Mouse (Mus musculus): ENCODE measurements at regions not wholly inside any gene's neighbourhood (a gene's known extent, or its start where the extent isn't known, plus 50 kb on each side); places are given as distances from the start of the nearest gene placed in this dataset.

DNA sequence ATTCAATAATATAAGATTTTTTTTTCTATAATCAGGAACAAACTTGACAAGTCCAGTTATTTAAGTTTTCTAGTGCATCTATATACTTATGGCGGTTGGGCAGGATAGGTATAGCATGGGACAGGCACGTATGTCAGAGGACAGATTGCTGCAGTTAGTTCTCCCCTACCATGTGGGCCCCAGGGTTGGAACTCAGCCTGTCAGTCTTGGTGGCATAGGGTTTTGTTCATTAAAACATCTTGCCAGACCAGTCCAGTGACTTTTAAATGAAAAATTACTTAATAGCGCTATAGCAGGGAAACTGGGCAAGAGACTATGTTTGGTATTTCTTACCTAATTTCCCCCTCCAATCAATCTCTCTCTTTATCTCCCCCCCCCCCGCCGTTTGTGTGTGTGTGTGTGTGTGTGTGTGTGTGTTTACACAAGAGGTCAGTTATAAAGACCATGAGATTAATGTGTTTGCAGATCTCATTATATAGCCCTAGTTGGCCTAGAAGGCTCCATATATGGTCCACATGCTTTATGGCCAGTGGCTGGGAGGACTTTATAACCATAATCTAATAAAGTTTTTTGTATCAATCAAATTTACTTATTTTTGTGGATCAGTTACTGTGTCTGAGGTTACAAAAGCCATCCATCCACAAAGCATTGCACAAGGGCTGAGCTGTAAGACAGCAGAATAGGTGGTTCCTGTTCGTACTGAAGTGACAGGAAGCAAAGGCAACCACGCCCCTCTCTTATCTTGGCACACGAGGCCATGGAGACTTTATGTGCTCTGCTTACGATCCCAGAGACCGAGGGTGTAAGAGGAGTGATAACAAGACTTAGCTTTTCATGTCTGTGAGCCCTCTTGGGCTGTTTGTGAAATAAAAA is 208.5 kb upstream of the Pfn2 start:
- no peak for ATAC-seq (ENCODE audit: extremely low read depth, insufficient number of reproducible peaks, low FRiP score, poor library complexity, severe bottlenecking)

GRCm38 (mm10) chr3:58057064-58057396 is 209.2 kb upstream of the Pfn2 start:
- ATAC-seq (ENCODE audit: extremely low read depth, insufficient number of reproducible peaks, low FRiP score, poor library complexity, severe bottlenecking), result no peak

- no peak for ATAC-seq (ENCODE audit: extremely low read depth, insufficient number of reproducible peaks, low FRiP score, poor library complexity, severe bottlenecking)
Observed at GRCm38 (mm10) chr3:58058134-58058533, 210.3 kb upstream of the Pfn2 start.

DNA sequence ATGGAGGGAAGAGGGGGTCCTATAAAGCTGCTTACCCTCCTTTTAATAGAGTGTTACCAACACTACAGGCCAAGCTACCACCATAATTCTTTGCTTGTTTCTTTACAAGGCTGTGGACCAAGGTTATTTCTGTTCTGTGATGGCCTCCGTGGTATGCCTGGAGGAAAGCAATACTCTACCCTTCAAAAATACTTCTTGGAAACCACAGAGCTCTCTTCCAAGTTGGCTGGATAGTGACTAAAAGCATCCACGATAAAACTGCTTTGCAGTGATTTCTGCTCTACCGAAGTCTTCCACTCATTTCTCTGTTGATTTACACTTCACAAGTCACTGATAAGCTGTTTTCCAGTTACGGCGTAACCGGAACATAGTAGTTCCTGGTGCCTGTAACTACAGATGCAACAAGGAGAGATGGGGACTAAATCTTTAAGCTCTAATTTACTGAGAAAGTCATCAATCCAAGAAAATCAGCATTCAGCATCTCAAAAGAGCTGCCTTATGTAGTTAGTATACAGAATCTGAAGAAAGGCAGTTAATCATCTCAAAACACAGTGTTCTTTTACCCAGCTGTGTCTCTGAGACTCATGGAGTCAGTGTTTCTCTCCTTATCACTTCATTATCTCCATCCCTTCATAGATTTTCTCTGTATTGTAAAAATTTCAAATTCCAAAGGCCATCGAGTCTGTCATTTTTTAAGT is 216.1 kb upstream of the Pfn2 start:
- ATAC-seq (ENCODE audit: extremely low read depth, insufficient number of reproducible peaks, low FRiP score, poor library complexity, severe bottlenecking), result no peak

GRCm38 (mm10) chr3:58071574-58071973 is 223.7 kb upstream of the Pfn2 start:
- no peak for ATAC-seq (ENCODE audit: extremely low read depth, insufficient number of reproducible peaks, low FRiP score, poor library complexity, severe bottlenecking)

DNA sequence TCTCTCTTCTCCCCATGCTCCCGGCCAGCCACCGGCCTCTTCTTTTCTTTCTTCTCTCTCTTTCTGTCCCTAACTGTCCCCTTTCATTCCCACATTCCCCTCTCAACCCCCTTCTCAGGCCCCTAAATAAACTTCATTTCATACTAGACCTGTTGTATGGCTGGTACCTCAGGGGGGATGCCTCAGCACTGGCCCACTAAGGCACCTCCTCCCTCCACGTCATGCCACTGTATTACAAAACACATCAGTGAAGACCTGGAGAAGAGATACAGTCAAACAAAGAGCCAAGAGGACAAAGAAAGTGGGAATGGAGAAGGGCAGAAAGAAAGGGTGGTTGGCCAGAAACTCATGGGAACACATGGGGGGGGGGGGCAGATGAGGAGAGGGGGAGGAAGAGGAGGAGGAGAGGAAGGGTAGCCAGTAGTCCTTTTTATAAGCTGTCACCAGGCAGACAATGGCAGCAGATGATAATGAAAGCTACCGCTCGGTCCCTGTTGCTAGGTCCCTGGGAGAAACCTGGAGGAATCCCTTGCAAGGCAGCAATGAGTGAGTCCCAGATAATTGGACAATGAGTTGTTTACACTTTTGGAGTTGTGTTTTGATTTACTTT is 224.5 kb upstream of the Pfn2 start:
- no peak for ATAC-seq (ENCODE audit: extremely low read depth, insufficient number of reproducible peaks, low FRiP score, poor library complexity, severe bottlenecking)

- ATAC-seq (ENCODE audit: extremely low read depth, insufficient number of reproducible peaks, low FRiP score, poor library complexity, severe bottlenecking), result no peak
Observed at GRCm38 (mm10) chr3:58089344-58090139, 241.7 kb upstream of the Pfn2 start.

GRCm38 (mm10) chr3:58090396-58090795 is 242.5 kb upstream of the Pfn2 start:
- no peak for ATAC-seq (ENCODE audit: extremely low read depth, insufficient number of reproducible peaks, low FRiP score, poor library complexity, severe bottlenecking)

GRCm38 (mm10) chr3:58091466-58092176 is 243.7 kb upstream of the Pfn2 start:
- ATAC-seq (ENCODE audit: extremely low read depth, insufficient number of reproducible peaks, low FRiP score, poor library complexity, severe bottlenecking), result no peak

DNA sequence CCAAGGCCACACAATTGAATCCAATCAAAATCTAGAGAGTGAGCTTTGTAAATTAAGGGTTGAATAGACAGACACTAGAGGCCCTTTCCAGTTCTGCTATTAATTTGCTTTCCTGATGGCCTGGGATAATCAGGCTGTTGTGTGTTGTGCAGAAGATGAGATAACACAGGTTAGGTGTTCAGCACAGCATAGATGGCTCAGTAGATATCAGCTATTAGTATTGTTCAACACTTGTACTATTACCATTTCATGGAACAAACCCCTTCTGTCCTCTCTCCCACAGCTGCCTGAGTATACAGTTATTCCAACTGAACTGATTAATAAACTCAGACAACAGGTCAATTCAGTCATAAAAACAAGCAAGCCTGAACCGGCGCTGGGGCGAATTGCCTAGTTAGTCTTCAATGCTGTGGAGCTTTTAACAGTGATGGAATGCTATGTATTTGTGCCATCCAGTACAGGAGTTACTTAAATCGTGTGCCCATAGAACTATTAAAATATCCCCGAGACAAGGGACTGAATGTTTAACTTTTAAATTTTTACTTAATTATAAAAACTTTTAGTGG is 263.1 kb upstream of the Pfn2 start:
- ATAC-seq (ENCODE audit: extremely low read depth, insufficient number of reproducible peaks, low FRiP score, poor library complexity, severe bottlenecking), result no peak

GRCm38 (mm10) chr3:58112431-58112856 is 264.6 kb upstream of the Pfn2 start:
- no peak for ATAC-seq (ENCODE audit: extremely low read depth, insufficient number of reproducible peaks, low FRiP score, poor library complexity, severe bottlenecking)

DNA sequence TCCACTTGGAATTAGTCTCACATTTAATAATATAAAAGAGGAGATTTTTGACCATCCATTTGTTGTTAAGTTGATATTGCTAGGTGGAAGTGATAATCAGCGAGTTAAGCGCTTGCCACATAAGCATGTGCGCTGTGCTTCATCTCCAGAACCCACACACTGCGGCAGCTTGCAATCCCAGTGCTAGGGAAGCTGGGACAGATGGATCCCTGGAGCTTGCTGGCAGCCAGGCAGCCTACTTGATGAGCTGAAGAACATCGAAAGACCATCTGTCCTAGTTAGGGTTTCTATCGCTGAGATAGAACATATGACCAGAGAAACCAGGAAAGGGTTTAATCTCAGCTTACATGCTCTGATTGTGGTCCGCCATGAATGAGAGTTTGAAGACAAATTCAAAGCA is 266.1 kb upstream of the Pfn2 start:
- no peak for ATAC-seq (ENCODE audit: extremely low read depth, insufficient number of reproducible peaks, low FRiP score, poor library complexity, severe bottlenecking)

GRCm38 (mm10) chr3:58115511-58115910 is 267.6 kb upstream of the Pfn2 start:
- no peak for ATAC-seq (ENCODE audit: extremely low read depth, insufficient number of reproducible peaks, low FRiP score, poor library complexity, severe bottlenecking)

DNA sequence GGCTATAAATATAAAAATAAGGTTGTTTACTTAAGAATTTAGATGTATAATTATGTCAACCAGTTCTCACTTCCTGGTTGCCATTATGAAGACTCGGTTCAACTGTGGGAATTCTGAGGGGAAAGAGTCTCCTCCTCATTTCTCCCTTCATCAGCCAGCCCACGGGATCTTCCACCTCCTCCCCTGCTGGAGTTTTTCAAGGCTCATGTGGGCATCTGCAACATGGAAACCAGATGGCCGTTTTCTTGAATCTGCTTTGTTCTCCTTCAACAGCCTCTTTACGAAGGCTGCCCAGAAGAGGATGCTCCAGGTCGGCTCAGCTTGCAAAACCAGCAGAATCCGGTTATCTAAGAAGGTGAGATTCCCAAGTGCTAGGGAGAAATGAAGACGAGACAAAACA is 269.0 kb upstream of the Pfn2 start:
- no peak for ATAC-seq (ENCODE audit: extremely low read depth, insufficient number of reproducible peaks, low FRiP score, poor library complexity, severe bottlenecking)

DNA sequence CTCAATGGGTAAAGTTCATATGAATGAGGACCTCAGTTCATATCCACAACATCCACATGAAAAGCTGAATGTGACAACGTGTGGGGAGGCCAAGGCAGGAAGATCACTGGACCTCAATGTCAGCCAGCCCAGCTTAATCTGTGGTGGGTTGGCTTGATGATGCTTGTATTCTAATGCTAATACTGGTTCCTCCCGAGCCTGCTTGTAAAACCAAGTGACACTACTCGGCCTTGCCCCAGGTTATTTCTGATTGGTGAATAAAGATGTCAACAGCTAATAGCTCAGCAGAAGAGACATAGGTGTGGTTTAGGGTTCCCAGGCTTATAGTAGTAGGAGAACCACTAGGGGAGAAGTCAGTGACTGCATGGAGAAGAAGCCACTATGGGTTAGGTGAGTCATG is 272.2 kb upstream of the Pfn2 start:
- no peak for ATAC-seq (ENCODE audit: extremely low read depth, insufficient number of reproducible peaks, low FRiP score, poor library complexity, severe bottlenecking)

- 0 out of 2 replicates have a peak, but pooled peaks have one; percentile 36 for ATAC-seq (ENCODE audit: extremely low read depth, insufficient number of reproducible peaks, low FRiP score, poor library complexity, severe bottlenecking)
Observed at GRCm38 (mm10) chr3:58122456-58123359, 274.8 kb upstream of the Pfn2 start.

DNA sequence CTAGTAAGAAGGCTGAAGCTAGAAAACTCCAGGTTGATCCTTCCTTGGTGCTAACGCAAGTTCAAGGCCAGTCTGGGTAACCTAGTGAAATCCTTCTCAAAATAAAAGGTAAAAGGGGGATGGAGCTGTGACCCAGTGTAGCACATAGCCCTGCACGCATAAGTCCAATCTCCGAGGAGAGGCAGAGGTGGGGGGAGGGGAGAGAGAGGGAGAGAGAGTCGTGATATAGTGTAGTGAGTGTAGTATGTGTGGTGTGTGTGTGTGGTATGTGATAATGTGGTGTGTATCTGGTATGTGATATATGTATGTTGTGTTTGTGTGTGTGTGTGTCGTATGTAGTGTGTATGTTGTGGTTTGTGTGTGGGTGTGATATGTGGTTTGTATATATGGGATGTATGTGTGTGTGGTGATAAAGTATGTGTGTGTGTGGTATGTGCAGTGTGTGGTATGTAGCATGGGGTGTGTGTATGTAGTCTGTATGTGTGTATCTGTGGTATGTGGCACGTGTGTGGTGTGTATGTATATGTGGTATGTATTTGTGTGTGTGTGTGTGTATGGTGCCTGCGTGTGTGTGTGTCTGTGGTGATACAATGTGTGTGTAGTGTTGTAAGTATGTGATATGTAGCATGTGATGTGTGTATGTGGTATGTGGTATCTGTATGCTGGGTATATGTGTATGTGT is 275.7 kb upstream of the Pfn2 start:
- no peak for ATAC-seq (ENCODE audit: extremely low read depth, insufficient number of reproducible peaks, low FRiP score, poor library complexity, severe bottlenecking)
